Mouse (Mus musculus) forebrain, embryonic 15.5 days (tissue): ENCODE measurements at regions not wholly inside any gene's neighbourhood (a gene's known extent, or its start where the extent isn't known, plus 50 kb on each side); places are given as distances from the start of the nearest gene placed in this dataset.
A peak's percentile ranks its signal among the peaks of the same experiment; 100 is the strongest.

Experiments used
- ATAC-seq: fragments of 200-750 bp; cut with Nextera tagmentation; replicated peaks from 2 replicates; pipeline ENCODE4 v1.8.0; 2017; ENCODE audit warnings: mild to moderate bottlenecking, moderate TSS enrichment, moderate library complexity
- H3K27ac ChIP-seq: fragments of 300-500 bp; sonication (generic); replicated peaks from 2 replicates; pipeline ENCODE4 v1.5.1; 2015; ENCODE audit warnings: mild to moderate bottlenecking, inconsistent platforms
- H3K27me3 ChIP-seq: fragments of 300-500 bp; sonication (generic); 2 replicates; pipeline ENCODE4 v1.6.1; 2015; ENCODE audit warnings: inconsistent platforms
- H3K36me3 ChIP-seq: fragments of 300-500 bp; sonication (generic); 2 replicates; pipeline ENCODE4 v1.6.1; 2015; ENCODE audit warnings: mild to moderate bottlenecking, inconsistent platforms
- H3K4me1 ChIP-seq: fragments of 300-500 bp; sonication (generic); 2 replicates; pipeline ENCODE4 v1.6.1; 2015; ENCODE audit warnings: inconsistent platforms
- H3K4me2 ChIP-seq: fragments of 300-500 bp; sonication (generic); replicated peaks from 2 replicates; pipeline ENCODE4 v1.6.1; 2015; ENCODE audit warnings: mild to moderate bottlenecking, inconsistent platforms
- H3K4me3 ChIP-seq: fragments of 300-500 bp; sonication (generic); 2 replicates; pipeline ENCODE4 v1.5.1; 2015; ENCODE audit warnings: mild to moderate bottlenecking, inconsistent platforms
- H3K9ac ChIP-seq: fragments of 300-500 bp; sonication (generic); replicated peaks from 2 replicates; pipeline ENCODE4 v1.6.1; 2015; ENCODE audit warnings: mild to moderate bottlenecking, inconsistent platforms
- H3K9me3 ChIP-seq: fragments of 300-500 bp; sonication (generic); 2 replicates; pipeline ENCODE4 v1.6.1; 2016; ENCODE audit warnings: inconsistent platforms
- WGBS: fragments of 180-500 bp; shearing (Covaris S2); methylation state at CpG from one replicate; pipeline ENCODE4 v1.1.7; 2015; ENCODE audit warnings: mixed read lengths; 5-methylcytosine and 5-hydroxymethylcytosine counted together

GRCm38 (mm10) chr6:140993643-140994580 is 255.2 kb upstream of the Pde3a start:
- Histone ChIP-seq H3K27me3 (no peaks in the 10 kb centered on the region), H3K4me3 (no peak overlapping the region), H3K4me2 (no peak overlapping the region), H3K4me1 (peaks cover 13% of the 10 kb centered on the region), H3K36me3 (no peaks in the 10 kb centered on the region), H3K27ac (0 out of 2 replicates have a peak overlapping the region, but pooled peaks have one; percentile 13), H3K9me3 (no peaks in the 10 kb centered on the region), H3K9ac (no peak overlapping the region)
- WGBS = 60% methylated on average over 13 of the region's 13 CpGs
- peak; percentile 81 for ATAC-seq

GRCm38 (mm10) chr6:140995340-140996135 is 253.5 kb upstream of the Pde3a start:
- Histone ChIP-seq H3K27ac (no peak overlapping the region), H3K9ac (no peak overlapping the region), H3K36me3 (no peaks in the 10 kb centered on the region), H3K4me3 (no peak overlapping the region), H3K4me1 (peaks cover 13% of the 10 kb centered on the region), H3K9me3 (no peaks in the 10 kb centered on the region), H3K27me3 (no peaks in the 10 kb centered on the region), H3K4me2 (no peak overlapping the region)
- WGBS = 60% methylated on average over 14 of the region's 14 CpGs
- no peak for ATAC-seq

GRCm38 (mm10) chr6:140998069-140998468 is 251.0 kb upstream of the Pde3a start:
- WGBS = 85% methylated on average over 7 of the region's 7 CpGs
- no peaks in the 10 kb centered on the region for H3K9me3 ChIP-seq
- no peaks in the 10 kb centered on the region for H3K36me3 ChIP-seq
- H3K27me3 ChIP-seq = no peaks in the 10 kb centered on the region
- H3K4me1 ChIP-seq = peaks cover 13% of the 10 kb centered on the region
- ATAC-seq = no peak
- no peak overlapping the region for H3K9ac ChIP-seq
- no peak overlapping the region for H3K4me3 ChIP-seq
- H3K27ac ChIP-seq = no peak overlapping the region
- no peak overlapping the region for H3K4me2 ChIP-seq

GRCm38 (mm10) chr6:141000552-141000951 is 248.5 kb upstream of the Pde3a start:
- Histone ChIP-seq H3K4me1 (no peaks in the 10 kb centered on the region), H3K36me3 (no peaks in the 10 kb centered on the region), H3K27ac (no peak overlapping the region), H3K4me3 (no peak overlapping the region), H3K27me3 (no peaks in the 10 kb centered on the region), H3K4me2 (no peak overlapping the region), H3K9me3 (no peaks in the 10 kb centered on the region), H3K9ac (no peak overlapping the region)
- ATAC-seq = no peak
- 73% methylated on average over 2 of the region's 2 CpGs for WGBS

GRCm38 (mm10) chr6:141001306-141001705 is 247.8 kb upstream of the Pde3a start:
- Histone ChIP-seq H3K4me1 (no peaks in the 10 kb centered on the region), H3K9me3 (no peaks in the 10 kb centered on the region)
- WGBS = 86% methylated on average over 3 of the region's 3 CpGs

GRCm38 (mm10) chr6:141015055-141015681 is 233.9 kb upstream of the Pde3a start:
- Histone ChIP-seq H3K9ac (no peak overlapping the region), H3K4me3 (no peak overlapping the region), H3K4me2 (no peak overlapping the region), H3K4me1 (no peaks in the 10 kb centered on the region), H3K27ac (no peak overlapping the region), H3K9me3 (no peaks in the 10 kb centered on the region), H3K27me3 (no peaks in the 10 kb centered on the region), H3K36me3 (no peaks in the 10 kb centered on the region)
- WGBS = 95% methylated on average over 11 of the region's 11 CpGs
- no peak for ATAC-seq

More at GRCm38 (mm10) chr6:141001306-141001705, 247.8 kb upstream of the Pde3a start:
- Histone ChIP-seq H3K4me2 (no peak overlapping the region), H3K4me3 (no peak overlapping the region), H3K9ac (no peak overlapping the region), H3K27ac (no peak overlapping the region), H3K27me3 (no peaks in the 10 kb centered on the region), H3K36me3 (no peaks in the 10 kb centered on the region)
- no peak for ATAC-seq

GRCm38 (mm10) chr6:141023501-141023900 is 225.6 kb upstream of the Pde3a start:
- WGBS = 86% methylated on average over 4 of the region's 4 CpGs
- Histone ChIP-seq H3K9ac (no peak overlapping the region), H3K4me2 (no peak overlapping the region), H3K4me1 (no peaks in the 10 kb centered on the region), H3K4me3 (no peak overlapping the region), H3K27me3 (no peaks in the 10 kb centered on the region), H3K27ac (no peak overlapping the region), H3K9me3 (no peaks in the 10 kb centered on the region), H3K36me3 (no peaks in the 10 kb centered on the region)
- ATAC-seq = no peak

- Histone ChIP-seq H3K27ac (no peak overlapping the region), H3K4me2 (no peak overlapping the region), H3K4me1 (no peaks in the 10 kb centered on the region), H3K9ac (no peak overlapping the region), H3K36me3 (no peaks in the 10 kb centered on the region), H3K27me3 (no peaks in the 10 kb centered on the region), H3K9me3 (no peaks in the 10 kb centered on the region), H3K4me3 (no peak overlapping the region)
- ATAC-seq = no peak
- WGBS = 81% methylated on average over 4 of the region's 4 CpGs
Measured at GRCm38 (mm10) chr6:141027353-141027752, 221.7 kb upstream of the Pde3a start.

- no peaks in the 10 kb centered on the region for H3K36me3 ChIP-seq
- H3K9ac ChIP-seq = no peak overlapping the region
- H3K4me2 ChIP-seq = no peak overlapping the region
- no peak overlapping the region for H3K27ac ChIP-seq
- WGBS = 91% methylated on average over 5 of the region's 5 CpGs
- ATAC-seq = no peak
- no peaks in the 10 kb centered on the region for H3K4me1 ChIP-seq
- no peak overlapping the region for H3K4me3 ChIP-seq
- no peaks in the 10 kb centered on the region for H3K27me3 ChIP-seq
- no peaks in the 10 kb centered on the region for H3K9me3 ChIP-seq
Measured at GRCm38 (mm10) chr6:141027787-141028186, 221.3 kb upstream of the Pde3a start.

GRCm38 (mm10) chr6:141034824-141035223 is 214.2 kb upstream of the Pde3a start:
- Histone ChIP-seq H3K4me1 (no peaks in the 10 kb centered on the region), H3K9me3 (no peaks in the 10 kb centered on the region), H3K9ac (no peak overlapping the region), H3K27ac (no peak overlapping the region), H3K4me2 (no peak overlapping the region), H3K4me3 (no peak overlapping the region), H3K27me3 (no peaks in the 10 kb centered on the region), H3K36me3 (no peaks in the 10 kb centered on the region)
- no peak for ATAC-seq
- 81% methylated on average over 5 of the region's 5 CpGs for WGBS

- H3K4me1 ChIP-seq = peaks cover 7% of the 10 kb centered on the region; the same call in 1 of the 2 replicates
- H3K9me3 ChIP-seq = no peaks in the 10 kb centered on the region
- H3K27me3 ChIP-seq = 0 out of 2 replicates have a peak, but pooled peaks cover 3% of the 10 kb centered on the region
- no peaks in the 10 kb centered on the region for H3K36me3 ChIP-seq
- WGBS = 82% methylated on average over 5 of the region's 5 CpGs
- no peak overlapping the region for H3K4me3 ChIP-seq
- peak; percentile 71 for ATAC-seq
- H3K4me2 ChIP-seq = no peak overlapping the region
- H3K27ac ChIP-seq = no peak overlapping the region
- H3K9ac ChIP-seq = no peak overlapping the region
Measured at GRCm38 (mm10) chr6:141041358-141041757, 207.7 kb upstream of the Pde3a start.
